Mouse (Mus musculus): ENCODE measurements around the gene Ctnnd2.

DNA sequence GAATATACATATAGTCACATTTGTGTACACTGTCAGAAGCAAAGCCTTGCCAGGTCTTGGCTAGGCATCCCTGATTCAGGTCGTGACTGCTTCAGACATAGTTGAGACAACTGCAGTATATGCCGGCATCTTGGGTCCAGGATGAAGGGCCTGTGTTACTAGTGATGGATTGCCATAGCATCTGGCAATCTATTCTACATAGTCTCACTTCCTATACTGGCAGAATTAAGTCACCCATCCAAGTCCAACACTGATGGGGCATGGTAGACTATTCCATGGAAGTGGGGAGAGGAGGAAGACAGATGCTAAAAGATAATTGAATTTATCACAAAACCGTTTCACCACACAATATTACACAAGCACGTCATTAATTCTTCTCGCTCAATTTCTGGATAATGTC is 369.1 kb downstream of the Ctnnd2 start:
- TF ChIP-seq EP300 (IDR thresholded peaks at IDR 0.05; ENCODE audit: low read depth) (no peak), CTCF (IDR thresholded peaks at IDR 0.05; ENCODE audit: low read depth) (no peak)

All from heart, postnatal 0 days (tissue).